Mouse (Mus musculus) heart, embryonic 15.5 days (tissue): Measurements from ENCODE around the gene Kntc1. TPM values are rescaled to one million over a fixed set of nuclear protein-coding genes. Genes with fewer than 3 reads are reported as not detected.

ENCODE experiments used
- ATAC-seq: fragments of 200-750 bp; cut with Nextera tagmentation; replicated peaks from 2 replicates; pipeline ENCODE4 v1.8.0; 2017; ENCODE audit warnings: low read depth, moderate TSS enrichment; ENCODE audit not compliant: insufficient number of reproducible peaks, insufficient read depth, low FRiP score
- H3K27ac ChIP-seq: fragments of 300-500 bp; sonication (generic); 2 replicates; pipeline ENCODE4 v1.5.1; 2015; ENCODE audit warnings: mild to moderate bottlenecking, inconsistent platforms
- H3K27me3 ChIP-seq: fragments of 300-500 bp; sonication (generic); 2 replicates; pipeline ENCODE4 v1.6.1; 2015; ENCODE audit warnings: inconsistent platforms
- H3K36me3 ChIP-seq: fragments of 300-500 bp; sonication (generic); 2 replicates; pipeline ENCODE4 v1.6.1; 2015; ENCODE audit warnings: mild to moderate bottlenecking, inconsistent platforms
- H3K4me1 ChIP-seq: fragments of 300-500 bp; sonication (generic); replicated peaks from 2 replicates; pipeline ENCODE4 v1.6.1; 2015; ENCODE audit warnings: inconsistent platforms
- H3K4me2 ChIP-seq: fragments of 300-500 bp; sonication (generic); 2 replicates; pipeline ENCODE4 v1.6.1; 2015; ENCODE audit warnings: inconsistent platforms, mild to moderate bottlenecking, moderate library complexity
- H3K4me3 ChIP-seq: fragments of 300-500 bp; sonication (generic); 2 replicates; pipeline ENCODE4 v1.5.1; 2015; ENCODE audit warnings: mild to moderate bottlenecking, inconsistent platforms
- H3K9ac ChIP-seq: fragments of 300-500 bp; sonication (generic); 2 replicates; pipeline ENCODE4 v1.6.1; 2015; ENCODE audit warnings: mild to moderate bottlenecking, inconsistent platforms
- H3K9me3 ChIP-seq: fragments of 300-500 bp; sonication (generic); replicated peaks from 2 replicates; pipeline ENCODE4 v1.6.1; 2016; ENCODE audit warnings: inconsistent platforms
- WGBS: fragments of 180-500 bp; shearing (Covaris S2); methylation state at CpG from one replicate; pipeline ENCODE4 v1.1.7; 2015; ENCODE audit warnings: mixed read lengths; 5-methylcytosine and 5-hydroxymethylcytosine counted together
- polyA plus RNA-seq: library from polyadenylated mRNA; unstranded; fragments of >200 nt; fragmentation: Nextera tagmentation; extraction: Ambion mirVana; gene quantifications from 2 replicates; pipeline ENCODE4 v1.2.1, GENCODE M21; 2015

Gene Kntc1
- polyA plus RNA-seq, 1 experiment from 2014 or later, result 14.2 TPM

DNA sequence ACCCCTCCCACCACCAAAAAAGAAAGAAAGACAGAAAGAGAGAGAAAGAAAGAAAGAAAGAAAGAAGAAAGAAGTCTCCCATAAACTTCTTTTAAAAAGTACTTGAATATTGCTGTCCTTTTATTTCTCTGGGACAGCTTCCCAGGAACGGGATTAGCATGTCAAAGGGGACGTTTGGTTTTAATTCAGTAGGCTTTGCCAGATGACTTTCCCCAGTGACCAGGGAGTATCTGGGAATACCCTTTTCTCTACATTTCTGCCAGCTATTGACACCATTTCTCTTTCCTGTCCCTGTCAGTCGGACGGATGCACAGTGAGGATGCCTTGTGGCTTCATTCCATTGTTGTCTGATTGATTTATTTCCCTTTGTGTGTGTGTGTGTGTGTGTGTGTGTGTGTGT lies 94.3 kb downstream of the Kntc1 start:
- no peak for ATAC-seq
- WGBS, result 65% methylated on average over 4 of the region's 4 CpGs
- H3K27ac ChIP-seq, result no peak overlapping the region

DNA sequence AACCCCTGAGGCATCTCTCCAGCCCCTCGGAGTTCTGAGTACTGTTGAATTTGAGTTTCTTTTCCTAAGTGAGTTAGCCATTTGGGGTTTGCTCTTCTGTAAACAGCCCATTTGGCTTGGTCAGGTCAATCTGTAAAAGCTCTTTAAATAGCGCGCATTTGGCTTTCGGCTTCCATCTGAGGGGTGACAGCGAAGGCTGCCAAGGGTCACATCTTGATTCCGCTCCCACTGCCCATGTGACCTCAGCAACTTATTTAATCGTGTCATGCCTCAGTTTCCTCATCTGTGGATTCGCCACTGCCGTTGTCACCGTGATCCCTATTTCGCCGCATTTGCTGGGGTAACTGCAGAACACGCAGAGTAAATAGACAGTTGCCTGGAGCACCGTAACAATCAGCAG lies 94.8 kb downstream of the Kntc1 start:
- Histone ChIP-seq H3K4me2 (no peak overlapping the region), H3K9me3 (no peaks in the 10 kb centered on the region), H3K27me3 (no peaks in the 10 kb centered on the region), H3K36me3 (no peaks in the 10 kb centered on the region), H3K9ac (no peak overlapping the region), H3K4me3 (no peak overlapping the region), H3K4me1 (peaks cover 6% of the 10 kb centered on the region), H3K27ac (no peak overlapping the region)
- no peak for ATAC-seq
- WGBS, result 90% methylated on average over 14 of the region's 14 CpGs

More for the DNA sequence above, 94.3 kb downstream of the Kntc1 start:
- Histone ChIP-seq H3K4me3 (no peak overlapping the region), H3K4me1 (peaks cover 6% of the 10 kb centered on the region), H3K9me3 (no peaks in the 10 kb centered on the region), H3K36me3 (no peaks in the 10 kb centered on the region), H3K9ac (no peak overlapping the region), H3K4me2 (no peak overlapping the region), H3K27me3 (no peaks in the 10 kb centered on the region)

DNA sequence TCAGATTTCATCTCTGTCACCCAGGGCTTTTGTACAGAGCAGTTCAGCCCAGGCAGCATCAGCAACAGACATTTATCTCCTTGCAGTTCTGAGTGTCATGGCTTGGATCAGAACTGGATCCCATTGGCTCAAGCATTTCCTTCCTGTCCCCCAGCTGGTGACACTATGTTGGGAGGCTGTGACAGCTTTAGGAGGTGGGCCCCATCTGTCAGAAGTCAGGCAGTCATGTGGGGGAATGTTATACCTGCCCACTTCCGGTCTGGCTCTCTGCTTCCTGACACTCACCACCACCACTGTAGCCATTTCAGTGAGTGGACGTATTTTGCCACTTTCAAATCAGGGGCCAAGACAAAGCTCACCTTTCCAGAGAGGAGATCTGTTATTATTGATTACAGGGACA lies 101.9 kb downstream of the Kntc1 start:
- ATAC-seq, result no peak
- no peaks in the 10 kb centered on the region for H3K9me3 ChIP-seq
- 33% methylated on average over 2 of the region's 2 CpGs for WGBS
- H3K27ac ChIP-seq, result no peak overlapping the region
- H3K36me3 ChIP-seq, result no peaks in the 10 kb centered on the region
- peaks cover 3% of the 10 kb centered on the region; the same call in 1 of the 2 replicates for H3K4me1 ChIP-seq
- H3K27me3 ChIP-seq, result no peaks in the 10 kb centered on the region
- no peak overlapping the region for H3K4me3 ChIP-seq
- no peak overlapping the region for H3K4me2 ChIP-seq
- H3K9ac ChIP-seq, result no peak overlapping the region

DNA sequence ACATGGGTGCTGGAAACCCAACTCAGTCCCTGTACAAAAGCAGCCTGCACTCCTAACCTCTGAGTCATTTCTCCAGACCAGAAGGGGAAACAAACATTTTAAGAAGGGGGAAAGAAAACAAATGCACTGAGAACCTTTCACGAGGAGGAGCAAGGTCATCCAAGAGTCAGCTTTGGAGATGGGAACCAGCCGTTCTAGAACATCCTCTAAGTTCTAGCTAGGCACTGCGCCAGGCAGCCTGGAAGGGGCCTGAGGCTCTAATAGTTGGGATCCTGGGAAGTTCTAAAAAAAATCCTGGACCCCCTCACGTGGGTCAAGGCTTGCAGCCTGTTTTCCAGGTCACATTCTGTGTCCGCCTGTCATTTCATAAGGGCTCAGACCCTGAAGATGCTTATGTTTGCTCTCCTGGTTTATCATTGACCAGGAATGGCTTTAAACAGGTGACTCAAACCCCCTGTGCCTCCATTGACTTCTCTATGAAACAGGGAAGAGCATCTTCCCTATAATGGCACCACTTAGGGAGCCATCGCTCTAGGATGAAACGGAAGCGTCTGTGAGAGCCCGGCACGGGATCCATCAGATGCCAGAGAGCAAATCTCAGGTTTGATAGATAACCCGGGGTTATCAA lies 104.5 kb downstream of the Kntc1 start:
- Histone ChIP-seq H3K4me2 (no peak overlapping the region), H3K4me3 (no peak overlapping the region), H3K9ac (no peak overlapping the region), H3K9me3 (no peaks in the 10 kb centered on the region), H3K36me3 (no peaks in the 10 kb centered on the region), H3K4me1 (peaks cover 3% of the 10 kb centered on the region; the same call in 1 of the 2 replicates), H3K27ac (no peak overlapping the region), H3K27me3 (no peaks in the 10 kb centered on the region)
- ATAC-seq, result no peak
- WGBS, result 79% methylated on average over 11 of the region's 11 CpGs

DNA sequence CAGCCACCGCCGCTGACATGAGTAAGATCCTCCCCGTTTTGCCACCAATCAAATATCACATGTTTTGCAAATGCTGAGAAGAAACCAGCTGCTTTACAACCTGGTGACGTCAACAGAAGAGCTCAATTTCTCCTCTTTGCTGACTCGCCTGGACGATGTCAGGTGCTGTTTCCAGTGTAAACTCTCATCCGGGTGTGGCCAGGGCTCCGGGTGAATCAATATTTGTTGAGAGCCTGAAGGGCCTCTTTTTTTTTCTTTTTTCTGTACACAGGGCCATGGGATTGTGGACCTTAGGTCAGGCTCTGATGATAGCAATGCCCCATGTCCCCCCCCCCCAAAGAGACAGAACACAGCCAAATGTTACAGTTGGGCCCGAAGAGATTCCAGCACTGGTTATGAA lies 105.0 kb downstream of the Kntc1 start:
- Histone ChIP-seq H3K4me1 (peaks cover 3% of the 10 kb centered on the region; the same call in 1 of the 2 replicates), H3K4me2 (no peak overlapping the region), H3K9ac (no peak overlapping the region), H3K27me3 (no peaks in the 10 kb centered on the region), H3K4me3 (no peak overlapping the region), H3K9me3 (no peaks in the 10 kb centered on the region), H3K27ac (no peak overlapping the region), H3K36me3 (no peaks in the 10 kb centered on the region)
- WGBS, result 77% methylated on average over 9 of the region's 9 CpGs
- ATAC-seq, result no peak

DNA sequence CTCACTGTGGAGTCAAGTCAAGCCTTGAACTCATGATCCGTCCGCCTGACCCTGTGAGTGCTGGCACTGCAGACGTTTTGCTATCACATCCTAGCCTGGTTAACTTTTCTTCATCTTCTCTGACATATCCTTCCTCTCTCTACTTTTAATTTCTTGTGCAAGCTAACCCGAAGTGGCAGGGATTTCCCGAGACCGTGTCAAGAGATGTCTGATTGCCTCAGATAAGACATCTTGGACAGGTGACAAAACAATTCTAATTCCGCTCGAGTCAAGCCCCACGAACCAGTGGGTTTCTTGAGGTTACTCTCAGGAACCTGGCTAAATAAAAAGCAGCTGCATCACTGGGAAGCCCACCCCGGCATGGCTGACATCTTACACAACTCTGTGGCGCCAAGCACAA lies 109.3 kb downstream of the Kntc1 start:
- no peaks in the 10 kb centered on the region for H3K9me3 ChIP-seq
- no peaks in the 10 kb centered on the region for H3K36me3 ChIP-seq
- no peak overlapping the region for H3K27ac ChIP-seq
- 68% methylated on average over 11 of the region's 11 CpGs for WGBS
- H3K4me3 ChIP-seq, result no peak overlapping the region
- H3K4me2 ChIP-seq, result no peak overlapping the region
- no peak overlapping the region for H3K9ac ChIP-seq
- no peaks in the 10 kb centered on the region for H3K27me3 ChIP-seq
- no peak for ATAC-seq
- H3K4me1 ChIP-seq, result no peaks in the 10 kb centered on the region

DNA sequence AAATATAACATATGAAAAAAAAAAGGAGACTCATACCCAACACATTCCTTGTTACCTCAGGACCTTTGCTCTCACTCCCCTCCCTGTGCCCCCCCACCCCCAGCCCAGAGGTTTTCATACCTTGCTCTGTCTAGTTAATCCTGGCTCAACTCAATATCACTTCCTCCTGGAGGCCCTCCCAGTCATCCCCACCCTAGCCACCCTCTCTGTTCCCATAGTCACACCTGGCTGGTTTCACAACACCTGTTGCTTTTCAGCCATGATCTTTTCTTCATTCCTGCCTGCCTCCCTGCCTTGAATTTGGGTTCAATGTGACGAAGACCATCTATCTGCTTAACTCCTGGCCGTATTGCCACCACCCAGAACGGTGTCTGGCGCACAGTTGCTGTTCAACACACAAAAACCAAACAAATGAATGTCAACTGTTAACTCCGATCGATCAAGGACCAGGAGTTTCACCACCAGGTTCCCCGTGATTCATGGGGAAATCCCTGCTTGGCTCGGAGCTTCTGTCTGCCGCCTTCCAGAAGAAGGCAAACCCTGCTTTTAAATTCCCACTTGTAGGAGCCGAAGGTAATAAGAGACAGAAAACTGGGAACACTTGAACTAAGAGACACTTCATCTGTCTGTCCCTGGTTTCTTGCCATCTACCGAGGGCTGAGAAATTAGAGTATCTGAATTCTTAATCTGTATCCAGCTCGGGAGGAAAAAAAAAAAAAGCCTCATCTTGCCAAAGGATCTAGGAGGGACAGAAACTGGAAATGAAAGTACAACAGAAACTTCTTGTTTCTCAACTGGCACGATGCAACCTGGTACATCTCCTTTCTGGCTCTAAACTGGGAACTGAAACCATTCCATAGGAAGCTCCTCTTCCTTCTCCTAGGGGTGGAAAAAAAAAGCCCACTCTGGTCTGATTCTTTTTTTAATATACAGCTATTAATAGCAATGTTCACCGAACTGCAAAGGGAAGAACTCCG lies 113.1 kb downstream of the Kntc1 start:
- 70% methylated on average over 15 of the region's 15 CpGs for WGBS

DNA sequence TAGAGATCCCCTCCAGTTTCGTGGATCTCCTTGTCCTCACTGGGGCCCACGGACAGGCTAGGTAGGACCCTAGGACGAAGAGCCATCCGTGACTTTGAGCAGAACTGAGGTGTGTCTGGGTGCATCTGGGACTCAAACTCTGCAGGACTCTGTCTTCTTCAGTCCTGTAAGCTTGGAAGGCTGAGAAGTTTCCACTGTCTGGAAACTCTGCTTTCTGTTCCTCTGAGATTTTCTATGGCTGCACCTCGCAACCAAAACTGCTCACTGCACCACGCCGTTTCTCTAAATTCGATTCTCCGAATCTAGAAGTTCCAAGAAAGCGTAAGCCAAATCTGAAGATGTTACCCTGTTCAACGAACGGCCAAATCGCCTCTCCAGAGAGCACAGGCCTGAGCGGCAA lies 114.4 kb downstream of the Kntc1 start:
- 84% methylated on average over 14 of the region's 14 CpGs for WGBS
- no peaks in the 10 kb centered on the region for H3K36me3 ChIP-seq
- H3K4me2 ChIP-seq, result no peak overlapping the region
- H3K27ac ChIP-seq, result no peak overlapping the region
- no peaks in the 10 kb centered on the region for H3K9me3 ChIP-seq
- no peak overlapping the region for H3K9ac ChIP-seq
- H3K4me1 ChIP-seq, result no peaks in the 10 kb centered on the region
- no peak overlapping the region for H3K4me3 ChIP-seq
- ATAC-seq, result no peak
- H3K27me3 ChIP-seq, result no peaks in the 10 kb centered on the region

More for the DNA sequence above, 113.1 kb downstream of the Kntc1 start:
- no peak overlapping the region for H3K27ac ChIP-seq
- no peaks in the 10 kb centered on the region for H3K36me3 ChIP-seq
- no peaks in the 10 kb centered on the region for H3K27me3 ChIP-seq
- no peaks in the 10 kb centered on the region for H3K9me3 ChIP-seq
- ATAC-seq, result no peak
- no peak overlapping the region for H3K9ac ChIP-seq
- no peak overlapping the region for H3K4me3 ChIP-seq
- H3K4me2 ChIP-seq, result peak overlapping the region; percentile 12; the same call in 1 of the 2 replicates
- H3K4me1 ChIP-seq, result no peaks in the 10 kb centered on the region

DNA sequence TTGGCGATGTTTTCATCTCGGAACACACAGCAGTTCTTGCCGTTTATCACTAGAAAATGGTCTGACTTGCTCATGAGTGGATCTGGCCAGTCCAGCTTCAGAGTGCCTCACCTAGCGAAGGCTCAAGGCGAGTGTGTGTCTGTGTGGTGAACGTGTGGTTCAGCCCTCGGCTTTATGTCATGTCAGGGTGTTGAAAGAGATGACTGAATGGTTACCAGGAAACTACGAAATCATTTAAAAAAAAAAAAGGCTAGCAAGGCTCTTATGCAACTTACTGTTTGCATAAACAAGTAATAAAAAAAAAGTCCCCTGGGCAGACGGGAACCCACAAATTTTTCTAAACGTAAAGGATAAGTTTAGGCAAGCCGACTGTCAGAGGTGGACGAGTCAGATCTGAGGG lies 115.8 kb downstream of the Kntc1 start, which contains the start of gene Hcar2:
TSS of gene Hcar2 (minus strand) at position 135 of the 400 bp plus-strand sequence.
- Histone ChIP-seq H3K27me3 (no peaks in the 10 kb centered on the region), H3K9me3 (no peaks in the 10 kb centered on the region), H3K4me1 (no peaks in the 10 kb centered on the region), H3K36me3 (no peaks in the 10 kb centered on the region), H3K4me3 (no peak within 1 kb of the TSS), H3K9ac (no peak within 1 kb of the TSS), H3K27ac (no peak within 1 kb of the TSS), H3K4me2 (no peak within 1 kb of the TSS)
- no peak for ATAC-seq
- 77% methylated on average over 12 of the region's 12 CpGs for WGBS

DNA sequence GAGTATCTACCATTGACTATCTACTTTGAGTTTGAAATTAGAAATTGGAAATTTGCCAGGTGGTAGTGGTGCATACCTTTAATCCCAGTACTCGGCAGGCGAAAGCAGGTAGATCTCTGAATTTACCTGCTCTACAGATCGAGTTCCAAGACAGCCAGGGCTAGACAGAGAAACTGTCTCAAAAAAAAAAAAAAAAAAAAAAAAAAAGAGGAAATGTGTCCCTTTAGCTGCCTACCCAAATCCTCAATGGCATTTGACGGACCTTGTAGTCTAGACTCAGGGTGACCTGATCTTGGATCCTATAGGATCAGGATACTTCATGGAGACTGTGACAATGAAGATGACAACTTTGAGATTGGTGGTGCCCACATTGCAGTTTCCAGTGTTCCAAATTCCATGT lies 116.9 kb downstream of the Kntc1 start:
- no peak overlapping the region for H3K4me2 ChIP-seq
- no peak overlapping the region for H3K4me3 ChIP-seq
- no peaks in the 10 kb centered on the region for H3K36me3 ChIP-seq
- ATAC-seq, result no peak
- WGBS, result 73% methylated on average over 4 of the region's 4 CpGs
- no peak overlapping the region for H3K9ac ChIP-seq
- no peaks in the 10 kb centered on the region for H3K4me1 ChIP-seq
- no peaks in the 10 kb centered on the region for H3K9me3 ChIP-seq
- H3K27me3 ChIP-seq, result no peaks in the 10 kb centered on the region
- no peak overlapping the region for H3K27ac ChIP-seq

DNA sequence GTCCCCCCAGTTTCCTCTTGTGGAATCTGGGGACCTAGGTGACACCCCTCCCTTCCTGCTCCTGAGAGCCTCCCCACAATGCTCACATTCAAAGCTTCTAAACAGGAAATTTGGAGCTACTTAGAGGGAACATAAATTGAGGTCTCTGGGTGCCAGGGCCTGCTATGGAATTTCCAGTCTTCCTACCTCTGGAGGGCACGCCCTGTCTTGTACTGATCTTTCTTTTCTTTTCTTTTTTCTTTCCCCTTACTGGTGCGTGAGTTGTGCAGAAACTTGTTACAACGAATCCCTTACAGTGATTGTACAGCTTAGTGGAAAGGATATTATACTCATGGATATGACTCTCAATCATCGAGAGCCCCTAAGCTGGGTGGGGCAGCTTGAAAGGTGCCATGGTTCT lies 120.1 kb downstream of the Kntc1 start:
- H3K27ac ChIP-seq, result no peak overlapping the region
- no peaks in the 10 kb centered on the region for H3K4me1 ChIP-seq
- H3K4me2 ChIP-seq, result no peak overlapping the region
- no peaks in the 10 kb centered on the region for H3K36me3 ChIP-seq
- no peaks in the 10 kb centered on the region for H3K9me3 ChIP-seq
- no peak overlapping the region for H3K4me3 ChIP-seq
- no peaks in the 10 kb centered on the region for H3K27me3 ChIP-seq
- H3K9ac ChIP-seq, result no peak overlapping the region
- WGBS, result 76% methylated on average over 4 of the region's 4 CpGs
- no peak for ATAC-seq
